Mouse (Mus musculus): ENCODE measurements around the gene Erbb2.

GRCm38 (mm10) chr11:98376756-98377155 lies 35.5 kb upstream of the Erbb2 start:
- TF ChIP-seq CTCF (IDR thresholded peaks at IDR 0.05; ENCODE audit: borderline replicate concordance, insufficient read depth, low read depth, low read length) (no peak), POLR2A (IDR thresholded peaks at IDR 0.05; ENCODE audit: borderline replicate concordance, insufficient read depth, low read length) (no peak)

Measured in cerebellum, adult 2 months (tissue).